In genomic region chr11:75450936-75451335, GRCm38 (mm10) we compare ENCODE assay signal across 12 mouse cellular contexts. TPM values are rescaled to one million over a fixed set of nuclear protein-coding genes. Genes with fewer than 3 reads are reported as not detected.
DNase-seq lines count a peak whose midpoint lies in the region; ATAC-seq lines count a peak whose summit lies in the region.
"Had no signal": no experiment of that assay in that cellular context is flagged by ENCODE, and none has a peak within 500 bp of the region (broad histone marks: within the 10 kb centered on the region; RNA-seq: fewer than 3 reads in every experiment).

No protein-coding gene starts in this region.

- H3K9me3 ChIP-seq in embryonic facial prominence, embryonic 13.5 days, result no peaks in the 10 kb centered on the region
- no peaks in the 10 kb centered on the region for H3K9me3 ChIP-seq in embryonic facial prominence, embryonic 10.5 days
- no peaks in the 10 kb centered on the region for H3K9me3 ChIP-seq in hindbrain, embryonic 13.5 days
- H3K9me3 ChIP-seq in hindbrain, embryonic 14.5 days (ENCODE audit: control insufficient read depth, low read length), result no peaks in the 10 kb centered on the region
- H3K9me3 ChIP-seq in neural tube, embryonic 12.5 days, result no peaks in the 10 kb centered on the region
- no peaks in the 10 kb centered on the region for H3K9me3 ChIP-seq in neural tube, embryonic 15.5 days (replicated peaks)
- H3K9me3 ChIP-seq in liver, embryonic 16.5 days (replicated peaks; ENCODE audit: control insufficient read depth, low read length), result no peaks in the 10 kb centered on the region
- H3K9me3 ChIP-seq: limb, embryonic 12.5 days; midbrain, embryonic 12.5 days had no signal

- H3K27me3 ChIP-seq in embryonic facial prominence, embryonic 13.5 days, result no peaks in the 10 kb centered on the region
- H3K27me3 ChIP-seq in embryonic facial prominence, embryonic 10.5 days (replicated peaks; ENCODE audit: low read depth, poor library complexity, severe bottlenecking), result peaks cover 15% of the 10 kb centered on the region
- H3K27me3 ChIP-seq in hindbrain, embryonic 13.5 days, result no peaks in the 10 kb centered on the region
- H3K27me3 ChIP-seq in hindbrain, embryonic 14.5 days (ENCODE audit: control insufficient read depth, insufficient read depth, low read length), result no peaks in the 10 kb centered on the region
- H3K27me3 ChIP-seq in neural tube, embryonic 12.5 days (replicated peaks), result no peaks in the 10 kb centered on the region
- no peaks in the 10 kb centered on the region for H3K27me3 ChIP-seq in neural tube, embryonic 15.5 days (replicated peaks)
- H3K27me3 ChIP-seq in liver, embryonic 16.5 days (ENCODE audit: control insufficient read depth, insufficient read depth, low read depth, low read length), result no peaks in the 10 kb centered on the region
- H3K27me3 ChIP-seq: limb, embryonic 12.5 days had no signal

- no peak for DNase-seq in embryonic facial prominence, embryonic 10.5 days (ENCODE audit: low spot score)
- DNase-seq in hindbrain, embryonic 14.5 days (ENCODE audit: low spot score), result no peak
- no peak for DNase-seq in embryo, embryonic 11 days
- DNase-seq: cerebellum, postnatal 14 days; right cerebral cortex, postnatal 25 days had no signal

- H3K4me1 ChIP-seq in embryonic facial prominence, embryonic 13.5 days, result peaks cover 22% of the 10 kb centered on the region
- peaks cover 33% of the 10 kb centered on the region for H3K4me1 ChIP-seq in embryonic facial prominence, embryonic 10.5 days
- peaks cover 48% of the 10 kb centered on the region for H3K4me1 ChIP-seq in hindbrain, embryonic 13.5 days (replicated peaks)
- H3K4me1 ChIP-seq in hindbrain, embryonic 14.5 days (replicated peaks; ENCODE audit: control insufficient read depth, insufficient read depth, low read length), result peaks cover 14% of the 10 kb centered on the region
- H3K4me1 ChIP-seq in neural tube, embryonic 12.5 days, result peaks cover 18% of the 10 kb centered on the region
- H3K4me1 ChIP-seq in neural tube, embryonic 15.5 days, result peaks cover 50% of the 10 kb centered on the region
- peaks cover 78% of the 10 kb centered on the region for H3K4me1 ChIP-seq in liver, embryonic 16.5 days (ENCODE audit: control insufficient read depth, low read depth, low read length)

- H3K9ac ChIP-seq in embryonic facial prominence, embryonic 13.5 days, result peak overlapping the region; percentile 52; the same call in 1 of the 2 replicates
- peak overlapping the region; percentile 10 for H3K9ac ChIP-seq in hindbrain, embryonic 13.5 days
- no peak overlapping the region; the same call in 1 of the 2 replicates for H3K9ac ChIP-seq in hindbrain, embryonic 14.5 days
- H3K9ac ChIP-seq in neural tube, embryonic 12.5 days, result no peak overlapping the region
- H3K9ac ChIP-seq in neural tube, embryonic 15.5 days (replicated peaks), result no peak overlapping the region
- H3K9ac ChIP-seq in liver, embryonic 16.5 days (ENCODE audit: low read depth, low read length), result peak overlapping the region; percentile 70
- H3K9ac ChIP-seq: limb, embryonic 12.5 days; midbrain, embryonic 12.5 days had no signal

- H3K4me3 ChIP-seq in embryonic facial prominence, embryonic 13.5 days, result no peak overlapping the region
- H3K4me3 ChIP-seq in embryonic facial prominence, embryonic 10.5 days, result no peak overlapping the region
- no peak overlapping the region for H3K4me3 ChIP-seq in hindbrain, embryonic 13.5 days
- H3K4me3 ChIP-seq in hindbrain, embryonic 14.5 days (replicated peaks; ENCODE audit: low read length), result no peak overlapping the region
- no peak overlapping the region for H3K4me3 ChIP-seq in neural tube, embryonic 12.5 days
- H3K4me3 ChIP-seq in neural tube, embryonic 15.5 days (replicated peaks), result no peak overlapping the region
- H3K4me3 ChIP-seq in liver, embryonic 16.5 days (ENCODE audit: low read depth, low read length), result peak overlapping the region; percentile 59
- H3K4me3 ChIP-seq: limb, embryonic 12.5 days; midbrain, embryonic 12.5 days had no signal

- no peak overlapping the region for H3K4me2 ChIP-seq in embryonic facial prominence, embryonic 13.5 days
- no peak overlapping the region for H3K4me2 ChIP-seq in hindbrain, embryonic 13.5 days
- H3K4me2 ChIP-seq in hindbrain, embryonic 14.5 days (replicated peaks), result no peak overlapping the region
- 0 out of 2 replicates have a peak overlapping the region, but pooled peaks have one; percentile 3 for H3K4me2 ChIP-seq in neural tube, embryonic 12.5 days (replicated peaks)
- H3K4me2 ChIP-seq in neural tube, embryonic 15.5 days, result no peak overlapping the region
- H3K4me2 ChIP-seq in liver, embryonic 16.5 days (ENCODE audit: low read depth, low read length), result peak overlapping the region; percentile 80
- H3K4me2 ChIP-seq: limb, embryonic 12.5 days; midbrain, embryonic 12.5 days had no signal

- H3K36me3 ChIP-seq in embryonic facial prominence, embryonic 13.5 days, result peaks cover 53% of the 10 kb centered on the region
- peaks cover 42% of the 10 kb centered on the region for H3K36me3 ChIP-seq in embryonic facial prominence, embryonic 10.5 days (replicated peaks)
- H3K36me3 ChIP-seq in hindbrain, embryonic 13.5 days, result peaks cover 55% of the 10 kb centered on the region
- H3K36me3 ChIP-seq in hindbrain, embryonic 14.5 days (replicated peaks; ENCODE audit: control insufficient read depth, insufficient read depth), result peaks cover 33% of the 10 kb centered on the region
- peaks cover 25% of the 10 kb centered on the region for H3K36me3 ChIP-seq in neural tube, embryonic 12.5 days
- peaks cover 40% of the 10 kb centered on the region for H3K36me3 ChIP-seq in neural tube, embryonic 15.5 days
- H3K36me3 ChIP-seq in liver, embryonic 16.5 days (ENCODE audit: control insufficient read depth, insufficient read depth), result peaks cover 30% of the 10 kb centered on the region

- 89% methylated on average over 15 of the region's 15 CpGs for WGBS in embryonic facial prominence, embryonic 13.5 days
- WGBS in embryonic facial prominence, embryonic 10.5 days, result 87% methylated on average over 15 of the region's 15 CpGs
- WGBS in hindbrain, embryonic 13.5 days, result 92% methylated on average over 15 of the region's 15 CpGs
- 86% methylated on average over 15 of the region's 15 CpGs for WGBS in hindbrain, embryonic 14.5 days
- 91% methylated on average over 15 of the region's 15 CpGs for WGBS in neural tube, embryonic 12.5 days
- WGBS in neural tube, embryonic 15.5 days, result 89% methylated on average over 15 of the region's 15 CpGs
- WGBS in liver, embryonic 16.5 days (ENCODE audit: insufficient replicate concordance), result 47% methylated on average over 15 of the region's 15 CpGs

- ATAC-seq in embryonic facial prominence, embryonic 13.5 days (ENCODE audit: insufficient number of reproducible peaks, insufficient read depth, low FRiP score, low TSS enrichment, low read depth), result no peak
- ATAC-seq in hindbrain, embryonic 13.5 days (ENCODE audit: low FRiP score), result no peak
- no peak for ATAC-seq in hindbrain, embryonic 14.5 days (ENCODE audit: low FRiP score)
- ATAC-seq in neural tube, embryonic 12.5 days (ENCODE audit: low FRiP score, low read depth), result no peak
- no peak for ATAC-seq in neural tube, embryonic 15.5 days (ENCODE audit: low FRiP score)
- peak; percentile 53 for ATAC-seq in liver, embryonic 16.5 days (ENCODE audit: low read depth)

- no peak overlapping the region for H3K27ac ChIP-seq in embryonic facial prominence, embryonic 13.5 days
- H3K27ac ChIP-seq in embryonic facial prominence, embryonic 10.5 days (replicated peaks), result no peak overlapping the region; the same call in 1 of the 2 replicates
- H3K27ac ChIP-seq in hindbrain, embryonic 13.5 days, result no peak overlapping the region
- H3K27ac ChIP-seq in hindbrain, embryonic 14.5 days, result no peak overlapping the region
- no peak overlapping the region for H3K27ac ChIP-seq in neural tube, embryonic 12.5 days
- no peak overlapping the region for H3K27ac ChIP-seq in neural tube, embryonic 15.5 days (replicated peaks)
- H3K27ac ChIP-seq in liver, embryonic 16.5 days (ENCODE audit: low read length), result peak overlapping the region; percentile 93
- H3K27ac ChIP-seq: limb, embryonic 12.5 days; midbrain, embryonic 12.5 days had no signal

RNA-seq across cellular contexts. Expression of gene Wdr81, which starts 3.6 kb away (rescaled TPM):
- polyA plus RNA-seq in embryonic facial prominence, embryonic 13.5 days (2015; fragmentation: Nextera tagmentation; extraction: Ambion mirVana), result 5.3 and 7.1 TPM in 2 replicates
- polyA plus RNA-seq in embryonic facial prominence, embryonic 10.5 days (2016; fragmentation: Nextera tagmentation; extraction: Ambion mirVana), result 6.0 and 6.8 TPM in 2 replicates
- polyA plus RNA-seq in hindbrain, embryonic 13.5 days (2015; fragmentation: Nextera tagmentation; extraction: Ambion mirVana), result 6.2 and 7.1 TPM in 2 replicates
- 6.5 and 7.9 TPM in 2 replicates for polyA plus RNA-seq in hindbrain, embryonic 14.5 days (2014; fragmentation: Nextera tagmentation; extraction: Ambion mirVana)
- 8.2 and 9.0 TPM in 2 replicates for polyA plus RNA-seq in neural tube, embryonic 12.5 days (2016; fragmentation: Nextera tagmentation; extraction: Ambion mirVana)
- 6.3 and 6.6 TPM in 2 replicates for polyA plus RNA-seq in neural tube, embryonic 15.5 days (2015; fragmentation: Nextera tagmentation; extraction: Ambion mirVana)
- 22.6 and 24.9 TPM in 2 replicates for polyA plus RNA-seq in liver, embryonic 16.5 days (2015; fragmentation: Nextera tagmentation; extraction: Ambion mirVana)

RNA-seq across cellular contexts. Expression of gene Tlcd2, which starts 10.6 kb away (rescaled TPM):
- polyA plus RNA-seq in embryonic facial prominence, embryonic 13.5 days (2015; fragmentation: Nextera tagmentation; extraction: Ambion mirVana), result 37.9 and 38.9 TPM in 2 replicates
- polyA plus RNA-seq in embryonic facial prominence, embryonic 10.5 days (2016; fragmentation: Nextera tagmentation; extraction: Ambion mirVana), result 11.1 and 12.7 TPM in 2 replicates
- polyA plus RNA-seq in hindbrain, embryonic 13.5 days (2015; fragmentation: Nextera tagmentation; extraction: Ambion mirVana), result 2.7 and 3.4 TPM in 2 replicates
- polyA plus RNA-seq in hindbrain, embryonic 14.5 days (2014; fragmentation: Nextera tagmentation; extraction: Ambion mirVana), result 1.6 and 4.5 TPM in 2 replicates
- polyA plus RNA-seq in neural tube, embryonic 12.5 days (2016; fragmentation: Nextera tagmentation; extraction: Ambion mirVana), result 8.3 and 8.6 TPM in 2 replicates
- polyA plus RNA-seq in neural tube, embryonic 15.5 days (2015; fragmentation: Nextera tagmentation; extraction: Ambion mirVana), result 2.4 and 8.5 TPM in 2 replicates
- 19.6 and 20.4 TPM in 2 replicates for polyA plus RNA-seq in liver, embryonic 16.5 days (2015; fragmentation: Nextera tagmentation; extraction: Ambion mirVana)

RNA-seq across cellular contexts. Expression of gene Serpinf2, which starts 11.5 kb away (rescaled TPM):
- 0.13 and 6.7 TPM in 2 replicates for polyA plus RNA-seq in embryonic facial prominence, embryonic 13.5 days (2015; fragmentation: Nextera tagmentation; extraction: Ambion mirVana)
- not detected in 2 replicates for polyA plus RNA-seq in embryonic facial prominence, embryonic 10.5 days (2016; fragmentation: Nextera tagmentation; extraction: Ambion mirVana)
- 0.12 TPM in 1 of 2 replicates, not detected in the other for polyA plus RNA-seq in hindbrain, embryonic 13.5 days (2015; fragmentation: Nextera tagmentation; extraction: Ambion mirVana)
- not detected in 2 replicates for polyA plus RNA-seq in hindbrain, embryonic 14.5 days (2014; fragmentation: Nextera tagmentation; extraction: Ambion mirVana)
- 0.18 and 0.40 TPM in 2 replicates for polyA plus RNA-seq in neural tube, embryonic 12.5 days (2016; fragmentation: Nextera tagmentation; extraction: Ambion mirVana)
- 0.33 and 1.6 TPM in 2 replicates for polyA plus RNA-seq in neural tube, embryonic 15.5 days (2015; fragmentation: Nextera tagmentation; extraction: Ambion mirVana)
- 753 and 817 TPM in 2 replicates for polyA plus RNA-seq in liver, embryonic 16.5 days (2015; fragmentation: Nextera tagmentation; extraction: Ambion mirVana)
- polyA plus RNA-seq: midbrain, embryonic 12.5 days had no signal

RNA-seq across cellular contexts. Expression of gene Serpinf1, which starts 28.4 kb away (rescaled TPM):
- 259 and 277 TPM in 2 replicates for polyA plus RNA-seq in embryonic facial prominence, embryonic 13.5 days (2015; fragmentation: Nextera tagmentation; extraction: Ambion mirVana)
- 211 and 216 TPM in 2 replicates for polyA plus RNA-seq in embryonic facial prominence, embryonic 10.5 days (2016; fragmentation: Nextera tagmentation; extraction: Ambion mirVana)
- polyA plus RNA-seq in hindbrain, embryonic 13.5 days (2015; fragmentation: Nextera tagmentation; extraction: Ambion mirVana), result 55.4 and 63.1 TPM in 2 replicates
- polyA plus RNA-seq in hindbrain, embryonic 14.5 days (2014; fragmentation: Nextera tagmentation; extraction: Ambion mirVana), result 49.9 and 66.1 TPM in 2 replicates
- polyA plus RNA-seq in neural tube, embryonic 12.5 days (2016; fragmentation: Nextera tagmentation; extraction: Ambion mirVana), result 72.8 and 73.2 TPM in 2 replicates
- 63.4 and 69.1 TPM in 2 replicates for polyA plus RNA-seq in neural tube, embryonic 15.5 days (2015; fragmentation: Nextera tagmentation; extraction: Ambion mirVana)
- 363 and 402 TPM in 2 replicates for polyA plus RNA-seq in liver, embryonic 16.5 days (2015; fragmentation: Nextera tagmentation; extraction: Ambion mirVana)

RNA-seq across cellular contexts. Expression of gene Prpf8, which starts 35.7 kb away (rescaled TPM):
- polyA plus RNA-seq in embryonic facial prominence, embryonic 13.5 days (2015; fragmentation: Nextera tagmentation; extraction: Ambion mirVana), result 62.5 and 63.1 TPM in 2 replicates
- polyA plus RNA-seq in embryonic facial prominence, embryonic 10.5 days (2016; fragmentation: Nextera tagmentation; extraction: Ambion mirVana), result 74.0 and 76.5 TPM in 2 replicates
- polyA plus RNA-seq in hindbrain, embryonic 13.5 days (2015; fragmentation: Nextera tagmentation; extraction: Ambion mirVana), result 49.2 and 51.8 TPM in 2 replicates
- 74.5 and 83.2 TPM in 2 replicates for polyA plus RNA-seq in hindbrain, embryonic 14.5 days (2014; fragmentation: Nextera tagmentation; extraction: Ambion mirVana)
- 68.3 and 69.2 TPM in 2 replicates for polyA plus RNA-seq in neural tube, embryonic 12.5 days (2016; fragmentation: Nextera tagmentation; extraction: Ambion mirVana)
- 43.9 and 44.3 TPM in 2 replicates for polyA plus RNA-seq in neural tube, embryonic 15.5 days (2015; fragmentation: Nextera tagmentation; extraction: Ambion mirVana)
- polyA plus RNA-seq in liver, embryonic 16.5 days (2015; fragmentation: Nextera tagmentation; extraction: Ambion mirVana), result 24.1 and 25.3 TPM in 2 replicates

Comparison
In these comparisons a context has a peak if more than half of its experiments do, and no peak if none do; other contexts are left out.
1. H3K4me2 ChIP-seq: peak in neural tube, embryonic 12.5 days (single experiment) and liver, embryonic 16.5 days (single experiment); none in embryonic facial prominence, embryonic 13.5 days (single experiment), hindbrain, embryonic 13.5 days (single experiment), hindbrain, embryonic 14.5 days (single experiment) and neural tube, embryonic 15.5 days (single experiment).
2. H3K9ac ChIP-seq: peak in embryonic facial prominence, embryonic 13.5 days (single experiment), hindbrain, embryonic 13.5 days (single experiment) and liver, embryonic 16.5 days (single experiment); none in hindbrain, embryonic 14.5 days (single experiment), neural tube, embryonic 12.5 days (single experiment) and neural tube, embryonic 15.5 days (single experiment).
3. RNA of gene Serpinf2, which starts 11.5 kb away (polyA plus RNA-seq): 753 to 817 TPM in liver, embryonic 16.5 days; 0.33 to 1.6 TPM in neural tube, embryonic 15.5 days, 0.18 to 0.40 TPM in neural tube, embryonic 12.5 days, 0.13 to 6.7 TPM in embryonic facial prominence, embryonic 13.5 days, 0.12 TPM in hindbrain, embryonic 13.5 days, not detected in embryonic facial prominence, embryonic 10.5 days and not detected in hindbrain, embryonic 14.5 days; every median in the first group is over 10 times any median in the second.